In the genomic region with DNA sequence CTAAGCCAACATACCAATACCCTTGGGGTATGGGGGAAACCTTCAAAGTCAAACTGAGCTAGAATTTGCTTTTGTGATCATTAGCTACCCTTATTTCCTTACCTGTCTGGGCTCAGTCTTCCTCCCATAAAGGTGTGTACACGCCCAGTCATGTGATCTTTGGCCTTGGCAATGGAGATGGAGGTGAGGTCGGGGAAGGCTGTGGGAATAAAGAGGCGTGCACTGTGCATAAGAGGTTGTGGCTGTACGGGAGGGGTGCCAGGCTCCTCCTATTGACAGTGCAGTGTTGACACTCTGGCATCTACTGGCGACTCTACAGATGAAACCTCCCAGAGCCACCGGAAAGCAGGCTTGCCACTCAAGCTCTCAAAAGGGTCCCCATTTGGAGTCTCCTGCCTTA, we compare ENCODE assay signal across 14 mouse cellular contexts. TPM values are rescaled to one million over a fixed set of nuclear protein-coding genes. Genes with fewer than 3 reads are reported as not detected.
"Had no signal": no experiment of that assay in that cellular context is flagged by ENCODE, and none has a peak within 500 bp of the region (broad histone marks: within the 10 kb centered on the region; RNA-seq: fewer than 3 reads in every experiment).

No protein-coding gene starts in this region.

- H3K36me3 ChIP-seq: liver, embryonic 13.5 days had no signal

- DNase-seq: kidney, adult 18-20 months; kidney, adult 9 months; kidney, postnatal 14 days; layer of hippocampus, postnatal 36 days; liver, embryonic 13.5 days; lung, adult 2 months; midbrain, embryonic 14.5 days; thymus, adult 2 months; thymus, postnatal 14 days; thymus, postnatal 4 days had no signal

- H3K4me2 ChIP-seq: liver, embryonic 13.5 days had no signal

- H3K4me3 ChIP-seq: left cerebral cortex, adult 2 months; liver, embryonic 13.5 days had no signal

- H3K9me3 ChIP-seq: liver, embryonic 13.5 days had no signal

- H3K27me3 ChIP-seq: liver, embryonic 13.5 days had no signal

- H3K4me1 ChIP-seq: liver, embryonic 13.5 days had no signal

- H3K9ac ChIP-seq: liver, embryonic 13.5 days had no signal

- H3K27ac ChIP-seq: left cerebral cortex, adult 2 months; liver, embryonic 13.5 days; macrophage; stomach, postnatal 0 days had no signal

RNA-seq across cellular contexts. Expression of a gene that starts 23.1 kb away (rescaled TPM):
- polyA plus RNA-seq: limb, embryonic 11.5 days; macrophage had no signal
